Mouse (Mus musculus): ENCODE measurements around the gene Aig1. TPM values are rescaled to one million over a fixed set of nuclear protein-coding genes. Genes with fewer than 3 reads are reported as not detected.

Aig1 gene
- polyA plus RNA-seq, 1 experiment from 2014 or later: 18.0 TPM

- Histone ChIP-seq H3K36me3 (ENCODE audit: control insufficient read depth, insufficient read depth) (no peaks in the 10 kb centered on the region), H3K27me3 (ENCODE audit: control insufficient read depth, insufficient read depth, low read depth, low read length) (no peaks in the 10 kb centered on the region), H3K9ac (ENCODE audit: low read depth, low read length) (no peak overlapping the region), H3K4me3 (ENCODE audit: low read depth, low read length) (no peak overlapping the region), H3K27ac (ENCODE audit: low read length) (no peak overlapping the region), H3K9me3 (replicated peaks; ENCODE audit: control insufficient read depth, low read length) (no peaks in the 10 kb centered on the region), H3K4me1 (ENCODE audit: control insufficient read depth, low read depth, low read length) (no peaks in the 10 kb centered on the region), H3K4me2 (ENCODE audit: low read depth, low read length) (no peak overlapping the region)
- no peak for ATAC-seq (ENCODE audit: low read depth)
- 66% methylated on average over 2 of the region's 2 CpGs for WGBS (ENCODE audit: insufficient replicate concordance)
These were observed 93.4 kb downstream of the Aig1 start for GRCm38 (mm10) chr10:13775411-13775810.

DNA sequence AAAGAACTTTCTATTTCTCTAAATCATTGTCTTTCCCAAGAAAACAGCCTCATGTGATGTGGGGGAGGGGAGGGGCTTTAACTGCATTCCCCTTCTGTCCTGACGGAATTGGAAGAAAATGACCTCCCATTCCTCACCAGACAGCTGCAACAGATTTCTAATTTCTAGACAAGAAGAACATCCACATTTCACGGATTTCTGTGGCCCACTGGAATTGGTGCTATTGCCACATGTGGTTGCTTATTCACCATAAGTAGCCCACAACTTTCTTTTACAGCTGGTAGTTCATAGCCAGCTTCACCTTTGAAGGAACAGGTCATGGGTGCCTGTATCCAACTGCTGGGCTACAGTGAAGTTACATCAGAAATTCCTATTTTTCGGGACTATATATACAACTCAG, 93.9 kb downstream of the Aig1 start:
- no peaks in the 10 kb centered on the region for H3K9me3 ChIP-seq (replicated peaks; ENCODE audit: control insufficient read depth, low read length)
- H3K4me3 ChIP-seq (ENCODE audit: low read depth, low read length): no peak overlapping the region
- no peak overlapping the region for H3K4me2 ChIP-seq (ENCODE audit: low read depth, low read length)
- H3K4me1 ChIP-seq (ENCODE audit: control insufficient read depth, low read depth, low read length): no peaks in the 10 kb centered on the region
- no peaks in the 10 kb centered on the region for H3K36me3 ChIP-seq (ENCODE audit: control insufficient read depth, insufficient read depth)
- ATAC-seq (ENCODE audit: low read depth): no peak
- no peak overlapping the region for H3K9ac ChIP-seq (ENCODE audit: low read depth, low read length)
- H3K27me3 ChIP-seq (ENCODE audit: control insufficient read depth, insufficient read depth, low read depth, low read length): no peaks in the 10 kb centered on the region
- H3K27ac ChIP-seq (ENCODE audit: low read length): no peak overlapping the region
- WGBS (ENCODE audit: insufficient replicate concordance): 62% methylated on average over 3 of the region's 3 CpGs

- no peak overlapping the region for H3K9ac ChIP-seq (ENCODE audit: low read depth, low read length)
- no peaks in the 10 kb centered on the region for H3K4me1 ChIP-seq (ENCODE audit: control insufficient read depth, low read depth, low read length)
- no peaks in the 10 kb centered on the region for H3K27me3 ChIP-seq (ENCODE audit: control insufficient read depth, insufficient read depth, low read depth, low read length)
- H3K4me2 ChIP-seq (ENCODE audit: low read depth, low read length): no peak overlapping the region
- H3K9me3 ChIP-seq (replicated peaks; ENCODE audit: control insufficient read depth, low read length): no peaks in the 10 kb centered on the region
- no peak for ATAC-seq (ENCODE audit: low read depth)
- no peak overlapping the region for H3K4me3 ChIP-seq (ENCODE audit: low read depth, low read length)
- H3K36me3 ChIP-seq (ENCODE audit: control insufficient read depth, insufficient read depth): no peaks in the 10 kb centered on the region
- no peak overlapping the region for H3K27ac ChIP-seq (ENCODE audit: low read length)
- 58% methylated on average over 1 of the region's 1 CpGs for WGBS (ENCODE audit: insufficient replicate concordance)
These were observed 98.1 kb downstream of the Aig1 start for GRCm38 (mm10) chr10:13770720-13771119.

- Histone ChIP-seq H3K36me3 (ENCODE audit: control insufficient read depth, insufficient read depth) (no peaks in the 10 kb centered on the region), H3K27me3 (ENCODE audit: control insufficient read depth, insufficient read depth, low read depth, low read length) (no peaks in the 10 kb centered on the region), H3K4me1 (ENCODE audit: control insufficient read depth, low read depth, low read length) (no peaks in the 10 kb centered on the region), H3K4me3 (ENCODE audit: low read depth, low read length) (no peak overlapping the region), H3K9me3 (replicated peaks; ENCODE audit: control insufficient read depth, low read length) (no peaks in the 10 kb centered on the region), H3K27ac (ENCODE audit: low read length) (no peak overlapping the region), H3K4me2 (ENCODE audit: low read depth, low read length) (no peak overlapping the region), H3K9ac (ENCODE audit: low read depth, low read length) (no peak overlapping the region)
- 61% methylated on average over 2 of the region's 2 CpGs for WGBS (ENCODE audit: insufficient replicate concordance)
- no peak for ATAC-seq (ENCODE audit: low read depth)
These were observed 99.0 kb downstream of the Aig1 start for GRCm38 (mm10) chr10:13769789-13770188.

DNA sequence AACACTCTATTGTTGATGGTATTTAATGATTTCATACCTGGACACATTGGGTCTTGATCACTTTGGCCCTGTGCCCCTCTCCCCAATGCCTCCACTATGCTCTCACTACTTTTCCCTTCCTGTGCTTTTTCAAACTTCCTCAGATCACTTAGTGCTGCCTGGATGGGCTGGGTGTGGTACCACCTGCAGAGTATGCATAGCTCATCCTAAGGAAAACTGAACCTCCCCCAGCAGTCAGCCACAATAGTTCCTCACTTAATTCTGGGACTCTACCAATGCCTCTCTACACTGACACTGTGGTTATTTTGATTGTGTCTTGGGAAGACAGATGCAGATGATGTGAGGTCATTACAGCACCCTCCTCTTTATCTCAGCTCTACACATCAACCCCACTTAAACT, 99.9 kb downstream of the Aig1 start:
- H3K9me3 ChIP-seq (replicated peaks; ENCODE audit: control insufficient read depth, low read length): no peaks in the 10 kb centered on the region
- no peak overlapping the region for H3K9ac ChIP-seq (ENCODE audit: low read depth, low read length)
- no peak for ATAC-seq (ENCODE audit: low read depth)
- H3K27me3 ChIP-seq (ENCODE audit: control insufficient read depth, insufficient read depth, low read depth, low read length): no peaks in the 10 kb centered on the region
- no peaks in the 10 kb centered on the region for H3K4me1 ChIP-seq (ENCODE audit: control insufficient read depth, low read depth, low read length)
- H3K27ac ChIP-seq (ENCODE audit: low read length): no peak overlapping the region
- no peaks in the 10 kb centered on the region for H3K36me3 ChIP-seq (ENCODE audit: control insufficient read depth, insufficient read depth)
- H3K4me3 ChIP-seq (ENCODE audit: low read depth, low read length): no peak overlapping the region
- no peak overlapping the region for H3K4me2 ChIP-seq (ENCODE audit: low read depth, low read length)

DNA sequence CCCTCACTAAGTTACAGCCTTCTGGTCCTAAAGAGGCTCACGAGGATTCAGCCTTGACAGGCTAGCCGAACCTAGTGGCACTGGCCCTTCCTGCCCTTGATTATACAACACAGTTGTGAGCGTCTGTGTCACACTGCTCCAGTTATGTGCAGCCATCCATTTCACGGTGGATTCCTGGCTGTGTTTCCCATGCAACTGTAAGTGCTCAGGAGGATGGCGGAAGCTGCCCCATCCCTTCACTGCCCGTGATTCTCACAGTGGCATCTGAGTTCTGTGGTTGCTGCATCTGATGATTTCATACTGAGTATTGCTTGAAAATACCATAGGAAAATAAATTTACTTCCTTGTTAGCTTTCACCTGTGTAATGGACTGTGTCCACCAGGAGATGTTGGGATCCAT, 101.7 kb downstream of the Aig1 start:
- ATAC-seq (ENCODE audit: low read depth): no peak

DNA sequence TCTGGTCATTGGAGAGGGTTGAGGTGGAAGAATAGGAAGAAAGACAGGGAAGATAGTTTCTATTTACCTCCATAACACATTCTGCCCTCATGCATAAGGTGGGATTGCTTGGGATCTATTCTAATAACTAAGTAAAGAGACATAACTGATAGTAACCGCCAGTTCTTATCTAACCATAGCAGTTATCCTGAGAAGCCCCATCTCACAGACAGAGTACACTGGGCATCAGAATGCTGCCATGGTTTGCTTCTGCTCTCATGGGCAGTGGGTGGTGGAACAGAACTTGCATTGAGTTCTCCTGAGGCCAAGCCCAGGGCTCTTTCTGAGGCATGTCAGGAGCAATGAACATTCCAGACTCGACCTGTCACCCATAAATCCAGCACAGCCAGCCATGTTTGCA, 105.6 kb downstream of the Aig1 start:
- no peak for ATAC-seq (ENCODE audit: low read depth)
- Histone ChIP-seq H3K4me3 (ENCODE audit: low read depth, low read length) (no peak overlapping the region), H3K9ac (ENCODE audit: low read depth, low read length) (no peak overlapping the region), H3K27ac (ENCODE audit: low read length) (no peak overlapping the region), H3K36me3 (ENCODE audit: control insufficient read depth, insufficient read depth) (no peaks in the 10 kb centered on the region), H3K27me3 (ENCODE audit: control insufficient read depth, insufficient read depth, low read depth, low read length) (no peaks in the 10 kb centered on the region), H3K9me3 (replicated peaks; ENCODE audit: control insufficient read depth, low read length) (no peaks in the 10 kb centered on the region), H3K4me1 (ENCODE audit: control insufficient read depth, low read depth, low read length) (no peaks in the 10 kb centered on the region; the same call in 1 of the 2 replicates), H3K4me2 (ENCODE audit: low read depth, low read length) (no peak overlapping the region)
- WGBS (ENCODE audit: insufficient replicate concordance): 39% methylated on average over 2 of the region's 2 CpGs

More for the DNA sequence above, 101.7 kb downstream of the Aig1 start:
- H3K9ac ChIP-seq (ENCODE audit: low read depth, low read length): no peak overlapping the region
- H3K27ac ChIP-seq (ENCODE audit: low read length): no peak overlapping the region
- no peaks in the 10 kb centered on the region; the same call in 1 of the 2 replicates for H3K4me1 ChIP-seq (ENCODE audit: control insufficient read depth, low read depth, low read length)
- H3K9me3 ChIP-seq (replicated peaks; ENCODE audit: control insufficient read depth, low read length): no peaks in the 10 kb centered on the region
- H3K27me3 ChIP-seq (ENCODE audit: control insufficient read depth, insufficient read depth, low read depth, low read length): no peaks in the 10 kb centered on the region
- H3K36me3 ChIP-seq (ENCODE audit: control insufficient read depth, insufficient read depth): no peaks in the 10 kb centered on the region
- H3K4me3 ChIP-seq (ENCODE audit: low read depth, low read length): no peak overlapping the region
- no peak overlapping the region for H3K4me2 ChIP-seq (ENCODE audit: low read depth, low read length)
- 75% methylated on average over 6 of the region's 6 CpGs for WGBS (ENCODE audit: insufficient replicate concordance)

DNA sequence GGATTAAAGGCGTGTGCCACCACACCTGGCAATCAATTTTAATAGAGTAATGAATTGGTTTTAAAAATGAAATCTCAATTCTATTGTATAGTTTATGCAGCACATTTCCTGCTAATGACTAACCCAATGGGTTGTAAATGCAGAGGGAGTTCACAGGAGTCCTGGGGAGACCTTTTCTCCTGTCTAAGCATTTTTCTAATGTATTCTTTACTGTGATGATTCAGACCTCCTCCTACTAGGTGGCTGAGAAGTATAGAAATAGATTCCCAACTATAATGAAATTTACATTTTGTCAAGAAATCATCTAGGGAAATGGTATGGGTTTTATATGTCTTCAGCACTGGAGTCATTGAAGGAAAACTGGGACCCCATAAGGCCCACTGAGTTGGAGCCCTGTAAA, 114.1 kb downstream of the Aig1 start:
- H3K36me3 ChIP-seq (ENCODE audit: control insufficient read depth, insufficient read depth): no peaks in the 10 kb centered on the region
- 77% methylated on average over 1 of the region's 1 CpGs for WGBS (ENCODE audit: insufficient replicate concordance)
- H3K9ac ChIP-seq (ENCODE audit: low read depth, low read length): no peak overlapping the region
- H3K4me3 ChIP-seq (ENCODE audit: low read depth, low read length): no peak overlapping the region
- H3K27ac ChIP-seq (ENCODE audit: low read length): no peak overlapping the region
- no peak for ATAC-seq (ENCODE audit: low read depth)
- H3K9me3 ChIP-seq (replicated peaks; ENCODE audit: control insufficient read depth, low read length): no peaks in the 10 kb centered on the region
- no peaks in the 10 kb centered on the region for H3K4me1 ChIP-seq (ENCODE audit: control insufficient read depth, low read depth, low read length)
- no peak overlapping the region for H3K4me2 ChIP-seq (ENCODE audit: low read depth, low read length)
- no peaks in the 10 kb centered on the region for H3K27me3 ChIP-seq (ENCODE audit: control insufficient read depth, insufficient read depth, low read depth, low read length)

- Histone ChIP-seq H3K9ac (ENCODE audit: low read depth, low read length) (no peak overlapping the region), H3K9me3 (replicated peaks; ENCODE audit: control insufficient read depth, low read length) (no peaks in the 10 kb centered on the region), H3K27me3 (ENCODE audit: control insufficient read depth, insufficient read depth, low read depth, low read length) (no peaks in the 10 kb centered on the region), H3K27ac (ENCODE audit: low read length) (no peak overlapping the region), H3K4me3 (ENCODE audit: low read depth, low read length) (no peak overlapping the region), H3K4me1 (ENCODE audit: control insufficient read depth, low read depth, low read length) (no peaks in the 10 kb centered on the region), H3K36me3 (ENCODE audit: control insufficient read depth, insufficient read depth) (no peaks in the 10 kb centered on the region), H3K4me2 (ENCODE audit: low read depth, low read length) (no peak overlapping the region)
- 66% methylated on average over 5 of the region's 5 CpGs for WGBS (ENCODE audit: insufficient replicate concordance)
- no peak for ATAC-seq (ENCODE audit: low read depth)
These were observed 115.0 kb downstream of the Aig1 start for GRCm38 (mm10) chr10:13753777-13754176.

Data from liver, embryonic 16.5 days (tissue).